Mouse (Mus musculus): ENCODE measurements around the gene Scamp3.

DNA sequence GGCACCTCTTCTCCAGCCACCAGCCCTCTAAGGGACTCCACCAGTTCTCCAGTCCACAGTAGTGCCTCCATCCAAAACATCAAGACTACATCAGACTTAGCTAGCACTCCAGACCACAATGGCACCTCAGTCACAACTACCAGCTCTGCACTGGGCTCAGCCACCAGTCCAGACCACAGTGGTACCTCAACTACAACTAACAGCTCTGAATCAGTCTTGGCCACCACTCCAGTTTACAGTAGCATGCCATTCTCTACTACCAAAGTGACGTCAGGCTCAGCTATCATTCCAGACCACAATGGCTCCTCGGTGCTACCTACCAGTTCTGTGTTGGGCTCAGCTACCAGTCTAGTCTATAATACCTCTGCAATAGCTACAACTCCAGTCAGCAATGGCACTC is 53.3 kb downstream of the Scamp3 start:
- TF ChIP-seq POLR2A (IDR thresholded peaks at IDR 0.05; ENCODE audit: borderline replicate concordance, control insufficient read depth, low read depth, low read length) (no peak), CTCF (IDR thresholded peaks at IDR 0.05; ENCODE audit: control insufficient read depth, insufficient read depth, low read length) (no peak)
